Mouse (Mus musculus): ENCODE measurements around the gene Ranbp17. TPM values are rescaled to one million over a fixed set of nuclear protein-coding genes. Genes with fewer than 3 reads are reported as not detected.

Ranbp17 gene
- total and polyA plus RNA-seq, 3 experiments: 0.51 to 8.0 (median 6.2) TPM

GRCm38 (mm10) chr11:33299371-33299770, 214.2 kb downstream of the Ranbp17 start:
- Histone ChIP-seq H3K9me3 (replicated peaks) (no peaks in the 10 kb centered on the region), H3K4me3 (ENCODE audit: low read depth, low read length) (no peak overlapping the region), H3K4me1 (ENCODE audit: insufficient read depth, low read depth, low read length) (no peaks in the 10 kb centered on the region), H3K27me3 (ENCODE audit: insufficient read depth, low read length) (no peaks in the 10 kb centered on the region), H3K36me3 (replicated peaks) (no peaks in the 10 kb centered on the region)
- TF ChIP-seq GATA2 (IDR thresholded peaks at IDR 0.05; ENCODE audit: borderline replicate concordance, low read depth, low read length): no peak
- no peak for TF ChIP-seq TAL1 (conservative IDR thresholded peaks at IDR 0.05; ENCODE audit: low read depth, low read length)
- no peak for TF ChIP-seq POLR2AphosphoS5 (IDR thresholded peaks at IDR 0.05; ENCODE audit: insufficient replicate concordance, low read depth, low read length)
- TF ChIP-seq CTCF (IDR thresholded peaks at IDR 0.05; ENCODE audit: low read depth, low read length): no peak
- TF ChIP-seq GATA1 (IDR thresholded peaks at IDR 0.05; ENCODE audit: borderline replicate concordance, low read length): no peak
- ATAC-seq (ENCODE audit: extremely low read depth, insufficient number of reproducible peaks, low FRiP score, poor library complexity, severe bottlenecking) (no peak), DNase-seq (ENCODE audit: low spot score) (no peak)

- Histone ChIP-seq H3K27me3 (ENCODE audit: insufficient read depth, low read length) (no peaks in the 10 kb centered on the region), H3K4me1 (ENCODE audit: insufficient read depth, low read depth, low read length) (no peaks in the 10 kb centered on the region), H3K9me3 (replicated peaks) (no peaks in the 10 kb centered on the region), H3K36me3 (replicated peaks) (no peaks in the 10 kb centered on the region), H3K4me3 (ENCODE audit: low read depth, low read length) (no peak overlapping the region)
- DNase-seq (ENCODE audit: low spot score): no peak
- ATAC-seq (ENCODE audit: extremely low read depth, insufficient number of reproducible peaks, low FRiP score, poor library complexity, severe bottlenecking): no peak
- TF ChIP-seq CTCF (IDR thresholded peaks at IDR 0.05; ENCODE audit: low read depth, low read length): no peak
- TF ChIP-seq GATA2 (IDR thresholded peaks at IDR 0.05; ENCODE audit: borderline replicate concordance, low read depth, low read length): no peak
- no peak for TF ChIP-seq TAL1 (conservative IDR thresholded peaks at IDR 0.05; ENCODE audit: low read depth, low read length)
- no peak for TF ChIP-seq GATA1 (IDR thresholded peaks at IDR 0.05; ENCODE audit: borderline replicate concordance, low read length)
- TF ChIP-seq POLR2AphosphoS5 (IDR thresholded peaks at IDR 0.05; ENCODE audit: insufficient replicate concordance, low read depth, low read length): no peak
Measured at GRCm38 (mm10) chr11:33297121-33297520, 216.4 kb downstream of the Ranbp17 start.

GRCm38 (mm10) chr11:33295422-33295821, 218.1 kb downstream of the Ranbp17 start:
- TF ChIP-seq POLR2AphosphoS5 (IDR thresholded peaks at IDR 0.05; ENCODE audit: insufficient replicate concordance, low read depth, low read length): no peak
- no peak for TF ChIP-seq GATA1 (IDR thresholded peaks at IDR 0.05; ENCODE audit: borderline replicate concordance, low read length)
- TF ChIP-seq CTCF (IDR thresholded peaks at IDR 0.05; ENCODE audit: low read depth, low read length): no peak
- no peak for TF ChIP-seq TAL1 (conservative IDR thresholded peaks at IDR 0.05; ENCODE audit: low read depth, low read length)
- no peak for TF ChIP-seq GATA2 (IDR thresholded peaks at IDR 0.05; ENCODE audit: borderline replicate concordance, low read depth, low read length)
- DNase-seq (ENCODE audit: low spot score) (no peak), ATAC-seq (ENCODE audit: extremely low read depth, insufficient number of reproducible peaks, low FRiP score, poor library complexity, severe bottlenecking) (no peak)

DNA sequence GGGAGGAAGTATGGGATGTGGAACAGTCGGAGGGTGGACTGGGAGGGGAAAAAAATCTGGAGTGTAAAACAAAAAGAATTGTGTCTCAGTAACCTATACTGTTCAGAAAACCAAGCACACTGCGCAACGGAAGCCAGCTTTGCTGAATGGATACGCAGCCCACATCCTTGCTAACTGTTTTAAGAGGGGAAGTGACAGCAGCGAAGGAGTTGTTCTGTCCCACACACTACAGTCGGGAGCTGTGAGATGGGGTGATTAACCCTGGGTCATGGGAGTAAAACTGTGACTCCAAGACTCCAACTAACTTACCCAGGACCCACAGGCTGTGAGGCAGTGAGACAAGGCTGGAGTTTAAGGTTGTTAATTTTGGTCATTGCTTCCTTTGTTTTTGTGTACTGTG, 219.5 kb downstream of the Ranbp17 start:
- Histone ChIP-seq H3K27me3 (ENCODE audit: insufficient read depth, low read length) (no peaks in the 10 kb centered on the region), H3K36me3 (replicated peaks) (no peaks in the 10 kb centered on the region), H3K9me3 (replicated peaks) (no peaks in the 10 kb centered on the region), H3K4me3 (ENCODE audit: low read depth, low read length) (no peak overlapping the region), H3K4me1 (ENCODE audit: insufficient read depth, low read depth, low read length) (no peaks in the 10 kb centered on the region)
- no peak for DNase-seq (ENCODE audit: low spot score)
- TF ChIP-seq GATA1 (IDR thresholded peaks at IDR 0.05; ENCODE audit: borderline replicate concordance, low read length): no peak
- TF ChIP-seq CTCF (IDR thresholded peaks at IDR 0.05; ENCODE audit: low read depth, low read length): no peak
- no peak for TF ChIP-seq POLR2AphosphoS5 (IDR thresholded peaks at IDR 0.05; ENCODE audit: insufficient replicate concordance, low read depth, low read length)
- TF ChIP-seq TAL1 (conservative IDR thresholded peaks at IDR 0.05; ENCODE audit: low read depth, low read length): no peak
- no peak for TF ChIP-seq GATA2 (IDR thresholded peaks at IDR 0.05; ENCODE audit: borderline replicate concordance, low read depth, low read length)
- no peak for ATAC-seq (ENCODE audit: extremely low read depth, insufficient number of reproducible peaks, low FRiP score, poor library complexity, severe bottlenecking)

More at GRCm38 (mm10) chr11:33295422-33295821, 218.1 kb downstream of the Ranbp17 start:
- no peaks in the 10 kb centered on the region for H3K9me3 ChIP-seq (replicated peaks)
- H3K4me3 ChIP-seq (ENCODE audit: low read depth, low read length): no peak overlapping the region
- H3K36me3 ChIP-seq (replicated peaks): no peaks in the 10 kb centered on the region
- no peaks in the 10 kb centered on the region for H3K27me3 ChIP-seq (ENCODE audit: insufficient read depth, low read length)
- no peaks in the 10 kb centered on the region for H3K4me1 ChIP-seq (ENCODE audit: insufficient read depth, low read depth, low read length)

DNA sequence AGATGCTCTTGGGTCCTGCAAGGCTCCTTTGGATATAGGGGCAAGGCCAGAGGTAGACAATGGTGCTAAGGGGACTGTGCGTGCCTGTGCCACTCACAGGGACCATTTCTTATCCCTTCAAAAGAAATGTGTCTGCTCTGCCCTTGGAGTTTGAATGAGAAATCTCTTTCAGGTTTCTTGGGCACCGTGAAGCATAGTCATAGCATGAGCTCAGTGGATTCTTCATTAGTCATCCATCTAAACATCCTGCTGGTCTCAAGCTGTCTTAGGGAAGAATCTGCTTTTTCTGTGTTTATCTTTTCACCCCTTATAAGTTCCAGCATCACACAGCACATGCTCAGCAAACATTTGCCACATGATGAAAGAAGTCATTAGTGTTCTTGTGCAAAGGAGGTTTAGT, 235.0 kb downstream of the Ranbp17 start:
- no peak for ATAC-seq (ENCODE audit: extremely low read depth, insufficient number of reproducible peaks, low FRiP score, poor library complexity, severe bottlenecking)
- Histone ChIP-seq H3K27me3 (ENCODE audit: insufficient read depth, low read length) (no peaks in the 10 kb centered on the region), H3K36me3 (replicated peaks) (no peaks in the 10 kb centered on the region), H3K4me3 (ENCODE audit: low read depth, low read length) (no peak overlapping the region), H3K9me3 (replicated peaks) (no peaks in the 10 kb centered on the region), H3K4me1 (ENCODE audit: insufficient read depth, low read depth, low read length) (no peaks in the 10 kb centered on the region)
- TF ChIP-seq POLR2AphosphoS5 (IDR thresholded peaks at IDR 0.05; ENCODE audit: insufficient replicate concordance, low read depth, low read length): no peak
- TF ChIP-seq TAL1 (conservative IDR thresholded peaks at IDR 0.05; ENCODE audit: low read depth, low read length): no peak
- no peak for TF ChIP-seq GATA2 (IDR thresholded peaks at IDR 0.05; ENCODE audit: borderline replicate concordance, low read depth, low read length)
- no peak for TF ChIP-seq CTCF (IDR thresholded peaks at IDR 0.05; ENCODE audit: low read depth, low read length)
- TF ChIP-seq GATA1 (IDR thresholded peaks at IDR 0.05; ENCODE audit: borderline replicate concordance, low read length): no peak
- DNase-seq (ENCODE audit: low spot score): no peak

GRCm38 (mm10) chr11:33276637-33277036, 236.9 kb downstream of the Ranbp17 start, which contains the start of gene Gm12117:
TSS of gene Gm12117 (minus strand) at chr11:33276737.
- H3K4me1 ChIP-seq (ENCODE audit: insufficient read depth, low read depth, low read length): no peaks in the 10 kb centered on the region
- no peak for ATAC-seq (ENCODE audit: extremely low read depth, insufficient number of reproducible peaks, low FRiP score, poor library complexity, severe bottlenecking)
- H3K9me3 ChIP-seq (replicated peaks): no peaks in the 10 kb centered on the region

More at GRCm38 (mm10) chr11:33276637-33277036, 236.9 kb downstream of the Ranbp17 start, which contains the start of gene Gm12117:
- Histone ChIP-seq H3K4me3 (ENCODE audit: low read depth, low read length) (no peak within 1 kb of the TSS), H3K36me3 (replicated peaks) (no peaks in the 10 kb centered on the region), H3K27me3 (ENCODE audit: insufficient read depth, low read length) (no peaks in the 10 kb centered on the region)
- no peak for TF ChIP-seq TAL1 (conservative IDR thresholded peaks at IDR 0.05; ENCODE audit: low read depth, low read length)
- no peak for TF ChIP-seq POLR2AphosphoS5 (IDR thresholded peaks at IDR 0.05; ENCODE audit: insufficient replicate concordance, low read depth, low read length)
- no peak for TF ChIP-seq GATA1 (IDR thresholded peaks at IDR 0.05; ENCODE audit: borderline replicate concordance, low read length)
- no peak for TF ChIP-seq CTCF (IDR thresholded peaks at IDR 0.05; ENCODE audit: low read depth, low read length)
- TF ChIP-seq GATA2 (IDR thresholded peaks at IDR 0.05; ENCODE audit: borderline replicate concordance, low read depth, low read length): no peak
- no peak for DNase-seq (ENCODE audit: low spot score)
